Mouse (Mus musculus): Measurements from ENCODE around the gene Ankrd39.
A peak's percentile ranks its signal among the peaks of the same experiment; 100 is the strongest.

Ankrd39 gene

DNA sequence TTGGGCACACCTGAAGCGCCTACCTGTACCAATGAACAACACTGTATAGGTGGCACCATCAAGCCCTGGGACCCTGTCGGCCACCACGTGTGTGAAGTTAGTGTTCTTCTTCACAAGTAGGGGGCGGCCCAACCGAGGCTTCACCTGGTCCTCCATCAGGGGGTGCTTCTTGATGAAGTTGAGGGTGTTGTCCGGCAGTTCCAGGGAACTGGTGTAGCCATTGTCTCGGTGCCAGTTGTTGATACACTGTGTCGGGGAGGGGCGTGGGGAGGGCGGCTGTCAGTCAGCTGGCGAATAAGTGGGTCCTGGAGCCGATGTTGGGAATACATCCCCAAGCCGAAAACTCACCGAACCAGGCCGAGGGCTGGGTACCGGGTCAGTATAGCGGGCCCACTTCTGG is 4.7 kb upstream of the Ankrd39 start:
- peaks cover 67% of the 10 kb centered on the region for H3K27me3 ChIP-seq (ENCODE audit: insufficient read depth, low read length)
- no peak overlapping the region; the same call in 1 of the 2 replicates for H3K4me3 ChIP-seq (replicated peaks; ENCODE audit: low read length)
- peaks cover 79% of the 10 kb centered on the region for H3K4me1 ChIP-seq (replicated peaks; ENCODE audit: low read depth, low read length)
- H3K36me3 ChIP-seq (ENCODE audit: insufficient read depth, low read length): peaks cover 25% of the 10 kb centered on the region
- TF ChIP-seq CTCF (conservative IDR thresholded peaks at IDR 0.05; ENCODE audit: low read length) (no peak), POU5F1 (IDR thresholded peaks at IDR 0.05; ENCODE audit: borderline replicate concordance, low read length) (no peak), NANOG (IDR thresholded peaks at IDR 0.05; ENCODE audit: borderline replicate concordance, low read length) (no peak)
- no peaks in the 10 kb centered on the region for H3K9me3 ChIP-seq (ENCODE audit: low read length)

DNA sequence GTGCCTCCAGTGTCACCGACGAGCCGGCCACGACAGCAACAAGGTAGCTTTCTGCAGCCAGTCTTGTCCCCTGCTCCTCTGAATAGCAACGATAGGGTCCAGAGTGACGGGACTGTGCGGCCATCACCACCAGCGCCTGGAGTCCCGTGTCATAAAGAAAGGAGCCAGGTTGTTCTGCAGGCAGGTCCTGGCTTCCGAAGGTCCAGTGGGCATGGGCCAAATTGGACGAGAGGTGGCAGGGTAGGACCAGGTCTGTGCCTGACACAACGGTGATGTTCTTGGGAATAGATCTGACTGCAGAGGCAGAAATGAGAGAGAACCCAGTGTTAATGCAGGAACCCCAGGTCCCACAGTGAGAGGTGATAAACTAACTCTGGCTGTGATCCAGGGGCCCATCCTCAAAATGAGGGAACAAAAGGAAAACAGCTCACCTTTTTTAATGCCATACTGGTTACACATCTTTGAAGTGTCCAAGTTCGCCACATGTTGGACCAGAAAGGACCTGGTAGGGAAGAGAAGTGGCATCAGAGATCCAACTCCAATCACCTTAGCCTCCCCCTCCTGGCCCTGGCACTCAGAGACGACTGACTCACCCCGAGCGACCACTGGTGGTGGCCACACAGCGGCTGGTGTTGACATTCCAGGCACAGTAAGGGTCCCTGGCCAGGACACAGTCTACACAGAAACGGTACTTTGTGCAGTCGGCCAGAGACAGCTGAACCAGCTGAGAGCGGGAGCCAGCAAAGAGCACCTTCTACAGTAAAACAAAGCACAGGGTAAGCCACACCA is 3.0 kb upstream of the Ankrd39 start:
- Histone ChIP-seq H3K4me3 (replicated peaks; ENCODE audit: low read length) (no peak overlapping the region), H3K36me3 (ENCODE audit: insufficient read depth, low read length) (peaks cover 25% of the 10 kb centered on the region), H3K27me3 (ENCODE audit: insufficient read depth, low read length) (peaks cover 52% of the 10 kb centered on the region), H3K9me3 (ENCODE audit: low read length) (no peaks in the 10 kb centered on the region), H3K4me1 (replicated peaks; ENCODE audit: low read depth, low read length) (peaks cover 75% of the 10 kb centered on the region)
- no peak for TF ChIP-seq CTCF (conservative IDR thresholded peaks at IDR 0.05; ENCODE audit: low read length)
- TF ChIP-seq NANOG (IDR thresholded peaks at IDR 0.05; ENCODE audit: borderline replicate concordance, low read length): no peak
- no peak for TF ChIP-seq POU5F1 (IDR thresholded peaks at IDR 0.05; ENCODE audit: borderline replicate concordance, low read length)

DNA sequence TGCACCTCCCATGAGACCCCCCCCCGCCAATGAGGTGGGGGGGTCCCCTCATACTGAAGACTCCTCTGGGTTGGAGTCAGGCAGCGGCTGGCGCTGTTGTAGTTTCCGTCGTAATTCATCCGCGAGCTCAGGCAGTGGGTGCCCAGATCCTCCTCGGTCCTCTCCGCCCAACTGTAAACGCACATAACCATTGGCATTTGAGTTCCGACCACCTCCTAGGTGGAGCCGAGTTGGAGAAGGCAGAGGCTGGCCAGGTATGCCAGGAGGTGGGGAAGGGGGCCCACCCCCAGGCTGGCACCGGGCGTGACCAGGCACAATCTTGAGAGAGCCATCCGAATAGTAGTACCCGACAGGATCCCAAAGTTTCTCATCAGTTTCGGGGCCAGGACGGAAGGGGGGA is 2.2 kb upstream of the Ankrd39 start:
- H3K36me3 ChIP-seq (ENCODE audit: insufficient read depth, low read length): peaks cover 25% of the 10 kb centered on the region
- H3K4me1 ChIP-seq (replicated peaks; ENCODE audit: low read depth, low read length): peaks cover 70% of the 10 kb centered on the region
- TF ChIP-seq CTCF (conservative IDR thresholded peaks at IDR 0.05; ENCODE audit: low read length) (no peak), NANOG (IDR thresholded peaks at IDR 0.05; ENCODE audit: borderline replicate concordance, low read length) (no peak), POU5F1 (IDR thresholded peaks at IDR 0.05; ENCODE audit: borderline replicate concordance, low read length) (no peak)
- no peaks in the 10 kb centered on the region for H3K9me3 ChIP-seq (ENCODE audit: low read length)
- peaks cover 44% of the 10 kb centered on the region for H3K27me3 ChIP-seq (ENCODE audit: insufficient read depth, low read length)
- no peak overlapping the region for H3K4me3 ChIP-seq (replicated peaks; ENCODE audit: low read length)

DNA sequence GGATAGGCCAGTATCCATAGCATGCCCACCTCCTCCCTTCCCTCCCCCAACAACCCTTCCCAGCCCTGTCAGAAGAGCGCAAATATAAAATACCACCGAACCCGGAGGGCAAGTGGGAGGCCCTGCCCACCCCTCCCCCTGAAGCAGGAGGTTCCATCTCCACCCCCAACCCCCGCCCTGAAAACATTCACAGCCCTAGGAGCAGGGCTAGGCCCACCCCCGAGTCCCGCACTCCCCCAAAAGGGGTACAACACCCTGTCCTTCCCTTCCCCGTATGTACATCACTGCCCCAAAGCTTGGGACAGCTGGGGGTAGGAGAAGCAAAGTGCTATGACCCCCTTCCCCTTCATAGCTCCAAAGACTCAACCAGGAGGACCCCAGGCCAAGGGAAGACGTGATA is 1.5 kb upstream of the Ankrd39 start:
- no peak overlapping the region for H3K4me3 ChIP-seq (replicated peaks; ENCODE audit: low read length)
- peaks cover 37% of the 10 kb centered on the region for H3K27me3 ChIP-seq (ENCODE audit: insufficient read depth, low read length)
- no peak for TF ChIP-seq POU5F1 (IDR thresholded peaks at IDR 0.05; ENCODE audit: borderline replicate concordance, low read length)
- no peak for TF ChIP-seq NANOG (IDR thresholded peaks at IDR 0.05; ENCODE audit: borderline replicate concordance, low read length)
- H3K4me1 ChIP-seq (replicated peaks; ENCODE audit: low read depth, low read length): peaks cover 68% of the 10 kb centered on the region
- H3K9me3 ChIP-seq (ENCODE audit: low read length): no peaks in the 10 kb centered on the region
- peaks cover 29% of the 10 kb centered on the region for H3K36me3 ChIP-seq (ENCODE audit: insufficient read depth, low read length)

DNA sequence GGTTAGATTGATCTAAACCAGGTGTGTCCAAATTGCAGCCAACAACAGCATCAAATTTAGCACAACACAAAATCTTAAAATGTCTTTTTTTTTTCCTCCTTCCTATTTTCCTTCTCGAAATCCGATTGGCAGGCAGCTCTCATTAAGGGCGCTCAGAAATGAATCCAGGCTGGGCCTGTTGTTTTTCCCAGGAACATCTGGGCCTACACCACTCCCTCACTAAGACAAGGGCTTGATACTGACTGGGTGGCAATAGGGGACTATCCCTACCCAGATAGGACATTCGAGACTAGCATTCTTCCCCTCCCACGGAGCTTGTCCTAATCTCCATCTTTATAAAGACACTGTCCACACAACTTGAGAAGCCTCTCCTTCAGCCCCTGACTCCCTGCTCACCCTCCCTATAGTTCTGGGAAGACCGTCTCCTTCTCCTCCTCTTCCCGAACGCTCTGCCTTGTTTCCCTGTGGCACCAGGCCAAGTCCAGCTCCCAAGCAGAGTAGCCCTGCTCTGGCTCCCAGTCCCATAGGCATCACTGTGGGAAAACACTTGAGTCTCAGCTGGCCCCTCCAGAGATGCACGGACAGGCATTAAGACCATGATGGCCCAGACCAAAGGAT is 845 bp upstream of the Ankrd39 start:
- Histone ChIP-seq H3K27me3 (ENCODE audit: insufficient read depth, low read length) (peaks cover 30% of the 10 kb centered on the region), H3K9me3 (ENCODE audit: low read length) (no peaks in the 10 kb centered on the region), H3K36me3 (ENCODE audit: insufficient read depth, low read length) (peaks cover 28% of the 10 kb centered on the region), H3K4me1 (replicated peaks; ENCODE audit: low read depth, low read length) (peaks cover 72% of the 10 kb centered on the region), H3K4me3 (replicated peaks; ENCODE audit: low read length) (no peak overlapping the region)
- TF ChIP-seq POU5F1 (IDR thresholded peaks at IDR 0.05; ENCODE audit: borderline replicate concordance, low read length) (no peak), CTCF (conservative IDR thresholded peaks at IDR 0.05; ENCODE audit: low read length) (no peak), NANOG (IDR thresholded peaks at IDR 0.05; ENCODE audit: borderline replicate concordance, low read length) (no peak)

DNA sequence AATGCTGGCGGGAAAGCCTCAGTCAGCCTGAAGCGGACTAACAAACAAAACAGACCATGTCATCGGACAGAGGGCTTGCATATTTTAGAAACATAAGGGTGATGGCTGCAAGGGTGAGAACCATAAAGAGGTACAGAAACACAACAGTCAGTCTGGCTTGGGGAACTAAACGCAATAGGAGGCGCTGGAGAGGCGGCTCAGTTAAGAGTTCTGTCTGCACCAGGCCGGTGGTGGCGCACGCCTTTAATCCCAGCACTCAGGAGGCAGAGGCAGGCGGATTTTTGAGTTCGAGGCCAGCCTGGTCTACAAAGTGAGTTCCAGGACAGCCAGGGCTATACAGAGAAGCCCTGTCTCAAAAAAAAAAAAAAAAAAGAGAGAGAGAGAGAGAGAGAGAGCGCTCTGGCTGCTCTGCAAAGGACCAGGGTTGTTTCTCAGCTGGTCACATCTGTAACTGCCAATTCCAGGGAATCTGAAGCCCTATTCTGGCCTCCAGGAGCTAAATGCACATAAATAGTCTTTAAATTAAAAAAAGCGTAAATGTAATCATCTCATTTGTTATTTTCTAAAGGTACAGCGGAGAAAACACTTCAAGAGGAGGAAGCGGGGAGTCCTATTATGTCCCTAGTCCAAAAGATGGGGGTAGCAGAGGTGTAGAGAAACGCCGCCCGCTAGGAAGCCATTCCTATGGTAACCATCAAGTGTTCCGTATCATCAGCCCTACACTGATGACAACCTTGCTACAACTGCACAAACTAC is 1.2 kb downstream of the Ankrd39 start:
- peak overlapping the region; percentile 86 for H3K4me3 ChIP-seq (replicated peaks; ENCODE audit: low read length)
- peaks cover 32% of the 10 kb centered on the region for H3K36me3 ChIP-seq (ENCODE audit: insufficient read depth, low read length)
- TF ChIP-seq CTCF (conservative IDR thresholded peaks at IDR 0.05; ENCODE audit: low read length): 0 out of 2 replicates have a peak, but pooled peaks have one; percentile 4
- no peak for TF ChIP-seq NANOG (IDR thresholded peaks at IDR 0.05; ENCODE audit: borderline replicate concordance, low read length)
- H3K27me3 ChIP-seq (ENCODE audit: insufficient read depth, low read length): peaks cover 10% of the 10 kb centered on the region; the same call in 1 of the 2 replicates
- no peaks in the 10 kb centered on the region for H3K9me3 ChIP-seq (ENCODE audit: low read length)
- H3K4me1 ChIP-seq (replicated peaks; ENCODE audit: low read depth, low read length): peaks cover 69% of the 10 kb centered on the region

DNA sequence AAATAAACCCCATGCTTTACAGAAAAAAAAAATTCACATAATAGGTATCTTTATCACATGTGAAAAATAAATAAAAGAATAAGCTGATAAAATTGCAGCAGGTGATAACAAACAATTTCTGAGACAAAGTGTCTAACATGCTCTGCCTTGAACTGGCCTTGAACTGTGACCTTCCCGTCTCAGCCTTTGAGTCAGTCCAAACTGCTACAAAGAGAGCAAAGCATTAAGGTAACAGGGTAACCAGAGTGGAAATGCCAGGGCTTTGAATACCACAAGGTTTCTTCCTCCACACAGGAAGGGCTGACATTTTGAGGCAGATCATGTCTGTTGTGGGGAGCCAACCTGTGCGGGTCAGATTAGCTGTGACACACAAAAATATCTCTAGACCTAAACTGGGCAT is 1.9 kb downstream of the Ankrd39 start:
- TF ChIP-seq POU5F1 (IDR thresholded peaks at IDR 0.05; ENCODE audit: borderline replicate concordance, low read length): no peak
- TF ChIP-seq NANOG (IDR thresholded peaks at IDR 0.05; ENCODE audit: borderline replicate concordance, low read length): no peak
- TF ChIP-seq CTCF (conservative IDR thresholded peaks at IDR 0.05; ENCODE audit: low read length): no peak
- no peaks in the 10 kb centered on the region for H3K9me3 ChIP-seq (ENCODE audit: low read length)
- H3K36me3 ChIP-seq (ENCODE audit: insufficient read depth, low read length): peaks cover 37% of the 10 kb centered on the region
- peaks cover 69% of the 10 kb centered on the region for H3K4me1 ChIP-seq (replicated peaks; ENCODE audit: low read depth, low read length)
- H3K4me3 ChIP-seq (replicated peaks; ENCODE audit: low read length): no peak overlapping the region
- peaks cover 5% of the 10 kb centered on the region; the same call in 1 of the 2 replicates for H3K27me3 ChIP-seq (ENCODE audit: insufficient read depth, low read length)

DNA sequence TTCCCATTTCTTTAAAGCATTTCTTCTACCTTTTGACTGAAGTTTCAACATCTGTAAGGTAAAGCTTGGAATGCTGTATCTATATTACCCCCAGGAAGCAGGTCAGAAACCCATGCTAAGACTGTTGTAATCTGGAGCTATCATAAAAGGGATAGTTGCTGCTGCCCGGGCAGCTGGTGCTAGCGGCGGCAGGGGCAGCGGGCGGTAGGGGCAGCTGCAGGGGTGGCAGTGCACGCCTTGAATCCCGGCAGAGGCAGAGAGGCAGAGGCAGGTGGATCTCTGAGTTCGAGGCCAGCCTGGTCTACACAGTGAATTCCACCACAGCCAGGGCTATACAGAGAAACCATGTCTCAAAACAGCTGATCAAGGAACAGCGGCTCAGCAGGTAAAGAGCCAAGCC is 4.3 kb downstream of the Ankrd39 start:
- Histone ChIP-seq H3K36me3 (ENCODE audit: insufficient read depth, low read length) (peaks cover 45% of the 10 kb centered on the region), H3K4me1 (replicated peaks; ENCODE audit: low read depth, low read length) (peaks cover 46% of the 10 kb centered on the region), H3K27me3 (ENCODE audit: insufficient read depth, low read length) (no peaks in the 10 kb centered on the region), H3K4me3 (replicated peaks; ENCODE audit: low read length) (no peak overlapping the region), H3K9me3 (ENCODE audit: low read length) (no peaks in the 10 kb centered on the region)
- TF ChIP-seq NANOG (IDR thresholded peaks at IDR 0.05; ENCODE audit: borderline replicate concordance, low read length) (no peak), CTCF (conservative IDR thresholded peaks at IDR 0.05; ENCODE audit: low read length) (no peak), POU5F1 (IDR thresholded peaks at IDR 0.05; ENCODE audit: borderline replicate concordance, low read length) (no peak)
